Mouse (Mus musculus) retina, embryonic 14.5 days (tissue): ENCODE results near the gene Bbs9.
A peak's percentile ranks its signal among the peaks of the same experiment; 100 is the strongest.

Source experiments
- DNase-seq: peaks from one replicate; pipeline ENCODE4 v3.0.0-alpha.2; 2015; ENCODE audit warnings: low spot score

Gene Bbs9

DNA sequence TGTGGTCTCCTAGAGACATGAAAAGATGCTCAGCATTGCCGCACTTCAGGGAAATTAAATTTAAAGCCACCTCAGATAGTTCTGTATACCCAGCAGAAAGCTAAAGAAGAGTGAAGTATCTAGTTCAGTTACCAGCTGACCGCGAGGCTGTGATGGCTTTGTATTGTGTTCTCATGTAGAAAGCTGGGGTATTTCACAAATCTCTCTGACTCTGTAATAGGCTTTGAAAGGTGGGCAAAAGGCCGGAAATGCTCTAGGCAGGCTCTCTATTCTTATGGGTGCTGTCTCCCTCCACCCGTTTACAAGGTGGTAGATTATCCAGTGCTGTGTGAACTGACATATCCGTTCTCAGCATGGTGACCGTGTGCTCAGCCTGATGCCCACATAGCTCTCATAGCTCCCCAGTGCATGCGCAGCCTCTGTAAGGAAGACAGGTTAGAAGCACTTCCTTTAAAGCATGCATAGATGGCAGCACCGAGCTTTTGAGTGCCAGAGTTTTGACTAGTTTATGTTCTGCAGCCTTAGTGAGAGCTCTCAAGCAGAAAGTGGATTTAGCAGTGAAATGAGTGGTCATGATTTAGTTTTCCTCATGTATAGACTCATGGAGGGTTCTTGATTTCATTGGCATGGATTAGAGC is 57.4 kb downstream of the Bbs9 start:
- DNase-seq, result peak; percentile 74

GRCm38 (mm10) chr9:22537767-22538373 is 62.4 kb downstream of the Bbs9 start:
- no peak for DNase-seq

GRCm38 (mm10) chr9:22539546-22539945 is 64.0 kb downstream of the Bbs9 start:
- no peak for DNase-seq

DNA sequence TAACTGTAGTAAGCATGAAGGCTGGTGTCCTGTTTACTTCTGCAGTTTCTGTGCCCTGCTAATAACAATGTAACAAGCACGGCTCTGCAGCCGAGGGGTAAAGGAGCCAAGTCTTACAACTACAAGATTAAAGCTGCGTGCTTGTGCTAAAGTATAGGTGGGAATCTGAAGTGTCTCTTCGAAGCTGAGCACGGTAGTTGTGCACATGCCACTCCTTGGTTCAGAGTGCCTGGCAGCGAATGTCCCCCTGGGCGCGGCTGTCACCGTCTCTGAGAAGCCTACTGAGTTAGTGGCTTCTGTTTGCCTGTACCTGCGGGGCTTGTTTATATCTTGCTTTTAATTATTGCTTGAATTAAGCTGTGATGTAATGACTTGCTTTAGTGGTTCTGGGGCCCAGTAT is 65.6 kb downstream of the Bbs9 start:
- DNase-seq, result no peak

DNA sequence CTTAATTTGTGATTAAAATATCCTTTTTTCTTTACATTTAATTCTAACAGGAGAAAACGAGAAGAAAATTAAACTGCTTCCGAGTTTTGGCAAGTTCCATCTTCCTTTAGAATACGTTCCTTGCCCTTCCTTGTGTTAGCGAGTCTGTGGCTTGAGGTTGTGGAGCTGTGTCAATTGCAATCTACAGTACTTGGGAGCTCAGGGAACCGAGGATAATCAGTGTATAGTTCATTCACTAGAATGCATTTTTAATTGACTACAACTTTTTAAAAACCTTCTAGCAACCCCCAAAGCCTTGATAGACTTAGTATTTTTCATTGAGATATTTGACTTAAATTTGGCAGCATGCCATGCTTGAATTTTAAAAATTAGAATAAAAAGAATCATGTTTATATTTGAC is 68.0 kb downstream of the Bbs9 start:
- no peak for DNase-seq

DNA sequence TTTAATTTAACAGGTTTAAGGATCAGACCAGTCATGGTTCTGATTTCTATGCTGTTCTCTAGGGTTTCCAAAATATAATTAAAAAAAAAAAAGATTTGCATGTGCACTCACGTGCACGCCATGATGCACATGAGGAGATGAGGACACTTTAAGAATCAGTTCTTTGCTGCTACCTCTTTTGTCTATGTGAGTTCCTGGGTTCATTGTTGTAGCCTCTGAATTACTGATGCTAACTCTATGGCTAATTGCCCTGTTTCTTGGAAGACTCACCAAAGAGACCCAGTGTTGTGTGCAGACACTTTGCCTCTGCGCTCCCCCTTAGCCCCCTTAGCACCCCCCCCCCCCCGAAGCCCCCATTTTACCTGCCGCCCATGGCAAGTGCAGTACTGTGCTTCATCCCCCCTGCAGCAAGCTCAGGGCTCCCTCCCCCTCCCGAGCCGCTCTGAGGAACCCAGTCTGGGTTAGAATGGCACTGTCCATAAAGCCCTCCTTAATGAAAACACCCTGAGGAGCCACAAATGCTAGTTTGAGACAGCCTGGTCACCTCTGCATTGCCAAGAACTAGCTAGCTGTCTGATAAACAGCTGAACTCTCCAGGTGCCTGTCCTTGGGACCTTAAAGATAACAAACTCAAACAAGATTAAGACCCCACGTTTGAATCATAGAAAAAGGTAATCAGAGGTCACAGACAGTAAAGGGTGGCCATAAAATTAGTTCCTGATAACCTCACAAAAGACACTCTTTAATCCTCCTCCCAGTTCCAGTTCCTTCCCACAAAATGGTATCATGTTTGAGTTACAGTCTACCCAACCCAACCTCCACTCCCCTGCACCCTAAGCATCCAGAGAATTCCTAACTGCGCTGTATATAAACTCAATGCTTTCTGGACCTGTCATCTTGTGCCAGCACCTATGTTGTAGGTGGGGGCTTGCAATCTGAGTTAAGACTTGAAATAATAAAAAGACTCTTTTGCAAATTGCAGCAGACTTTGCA is 69.1 kb downstream of the Bbs9 start:
- no peak for DNase-seq

DNA sequence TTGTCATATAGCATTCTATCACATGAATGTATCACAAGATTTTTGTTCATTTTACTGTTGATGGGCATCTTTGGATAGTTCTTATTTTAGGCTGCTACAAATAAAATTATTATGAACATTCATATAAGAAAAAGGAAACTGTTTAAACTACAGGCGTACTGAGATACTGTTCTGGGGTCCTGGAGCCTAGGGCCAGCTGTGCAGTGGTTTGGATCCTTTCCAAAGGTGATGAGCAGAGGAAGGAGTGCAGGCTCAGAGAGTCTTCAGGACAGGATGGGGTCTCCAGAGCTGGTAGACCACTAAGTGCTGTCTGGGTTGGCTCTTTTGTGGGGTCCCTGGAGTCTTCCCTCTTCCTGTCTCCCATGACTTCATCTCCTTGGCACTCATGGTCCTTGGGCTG is 75.8 kb downstream of the Bbs9 start:
- DNase-seq, result no peak

DNA sequence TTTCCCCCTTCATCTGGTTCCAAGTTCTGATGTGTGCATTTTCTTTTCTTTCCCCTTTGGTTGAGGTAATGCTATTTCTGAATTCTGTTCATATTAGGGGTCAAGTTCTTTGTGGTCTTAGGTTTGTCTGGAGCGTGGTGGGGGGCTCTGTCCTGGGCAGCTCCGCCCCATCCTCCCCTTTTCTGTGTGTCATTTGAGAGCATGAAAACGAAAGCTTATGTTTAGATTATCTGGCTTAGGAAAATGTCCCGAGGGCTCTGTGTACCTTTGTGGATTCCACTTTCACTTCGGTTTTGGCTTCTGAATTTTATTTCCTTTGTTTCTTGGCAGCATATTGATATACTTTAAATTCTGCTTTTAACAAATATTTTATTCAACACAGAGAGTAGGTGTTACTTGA is 80.6 kb downstream of the Bbs9 start:
- no peak for DNase-seq

- peak; percentile 75 for DNase-seq
Measured at GRCm38 (mm10) chr9:22557467-22557866, 82.0 kb downstream of the Bbs9 start.

GRCm38 (mm10) chr9:22563612-22564347 is 88.3 kb downstream of the Bbs9 start:
- DNase-seq, result no peak

GRCm38 (mm10) chr9:22567726-22568125 is 92.2 kb downstream of the Bbs9 start:
- DNase-seq, result no peak

DNA sequence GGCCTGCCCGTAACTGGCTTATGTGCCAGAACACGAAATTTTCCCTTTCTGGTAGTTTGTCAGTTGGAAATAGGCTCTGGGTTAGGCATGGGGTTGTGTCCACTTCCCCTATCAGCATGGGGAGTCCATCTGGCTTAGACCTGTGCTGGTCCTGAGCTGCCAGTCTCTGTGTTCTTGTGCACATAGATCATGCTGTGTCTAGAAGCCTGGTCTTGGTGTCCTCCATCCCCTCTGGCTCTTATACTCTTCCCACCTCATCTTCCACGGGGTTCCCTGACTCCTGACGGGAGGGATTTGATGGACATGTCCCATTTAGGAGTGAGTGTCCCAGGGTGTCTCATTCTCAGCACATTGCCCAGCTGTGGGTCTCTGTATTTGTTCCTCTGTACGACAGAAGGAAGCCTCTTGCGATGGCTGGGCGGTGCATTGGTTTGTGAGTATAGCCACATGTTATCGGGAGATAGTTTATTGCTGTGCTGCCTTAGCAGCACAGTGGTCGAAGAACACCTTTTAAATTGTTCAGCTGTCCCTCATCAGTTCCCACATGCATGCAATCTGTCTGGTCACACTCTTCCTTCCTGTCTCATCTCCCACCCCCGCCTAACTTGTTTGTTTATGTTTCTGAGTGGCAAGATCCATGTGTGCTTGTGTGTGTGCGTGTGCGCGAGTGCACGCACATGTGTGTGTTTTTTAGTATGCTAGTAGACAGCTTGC is 101.1 kb downstream of the Bbs9 start:
- no peak for DNase-seq

DNA sequence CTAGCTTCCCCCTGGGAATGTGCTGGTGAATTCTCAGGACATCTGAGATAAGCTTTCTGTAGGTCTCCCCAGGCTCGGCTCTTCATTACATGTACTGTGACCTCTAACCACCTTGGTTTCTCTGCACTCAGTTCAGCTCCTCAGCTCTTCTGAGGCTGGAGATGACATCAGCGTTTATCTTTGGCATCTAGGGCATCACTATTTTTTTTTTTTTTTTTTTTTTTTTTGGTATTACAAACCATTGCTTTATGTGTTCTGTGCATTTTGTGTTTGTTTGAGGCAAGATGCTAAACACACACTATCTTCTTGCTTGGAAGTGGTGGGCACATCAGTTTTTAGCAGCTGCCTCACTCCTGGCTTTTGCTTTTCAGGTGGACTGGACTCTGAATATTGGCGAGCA is 102.8 kb downstream of the Bbs9 start:
- no peak for DNase-seq

GRCm38 (mm10) chr9:22584221-22584620 is 108.7 kb downstream of the Bbs9 start:
- no peak for DNase-seq

DNA sequence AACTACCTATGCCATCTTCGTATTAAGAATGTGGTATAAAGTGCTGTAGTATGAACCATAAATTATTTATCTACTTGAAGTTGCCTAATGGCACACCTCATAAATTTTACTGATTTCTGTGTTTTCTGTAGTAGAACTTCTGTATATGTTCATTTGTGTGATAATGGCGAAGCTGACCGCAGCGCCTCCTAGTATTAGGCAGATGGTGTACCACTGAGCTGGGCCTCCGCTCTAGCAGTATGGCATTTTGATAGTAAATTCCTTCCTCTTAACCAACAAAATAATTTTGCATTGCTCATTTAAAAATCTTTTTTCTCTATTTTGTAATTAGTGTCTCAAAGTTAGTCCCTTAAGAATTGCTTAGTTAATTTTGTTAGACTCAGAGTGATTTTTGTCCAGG is 117.5 kb downstream of the Bbs9 start:
- no peak for DNase-seq

DNA sequence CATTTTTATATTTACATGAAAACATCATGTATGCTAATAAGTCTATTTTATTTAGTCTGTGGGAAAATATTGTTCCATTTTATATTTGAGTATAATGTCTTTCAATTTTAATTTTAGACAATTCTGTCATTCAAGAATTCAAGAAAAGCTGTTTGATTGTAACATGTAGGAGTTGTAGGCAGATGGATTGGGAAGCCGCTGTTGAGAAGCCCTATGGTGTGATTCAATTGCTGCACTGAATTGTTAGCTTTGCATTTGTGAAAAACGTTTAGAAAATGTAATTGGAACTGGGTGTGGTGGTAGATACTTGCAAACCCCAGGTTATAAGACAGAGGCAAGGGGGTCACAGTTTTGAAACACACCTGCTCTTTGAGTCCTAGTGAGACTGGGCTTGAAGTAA is 121.1 kb downstream of the Bbs9 start:
- DNase-seq, result no peak

- no peak for DNase-seq
Measured at GRCm38 (mm10) chr9:22613271-22613824, 137.8 kb downstream of the Bbs9 start.

DNA sequence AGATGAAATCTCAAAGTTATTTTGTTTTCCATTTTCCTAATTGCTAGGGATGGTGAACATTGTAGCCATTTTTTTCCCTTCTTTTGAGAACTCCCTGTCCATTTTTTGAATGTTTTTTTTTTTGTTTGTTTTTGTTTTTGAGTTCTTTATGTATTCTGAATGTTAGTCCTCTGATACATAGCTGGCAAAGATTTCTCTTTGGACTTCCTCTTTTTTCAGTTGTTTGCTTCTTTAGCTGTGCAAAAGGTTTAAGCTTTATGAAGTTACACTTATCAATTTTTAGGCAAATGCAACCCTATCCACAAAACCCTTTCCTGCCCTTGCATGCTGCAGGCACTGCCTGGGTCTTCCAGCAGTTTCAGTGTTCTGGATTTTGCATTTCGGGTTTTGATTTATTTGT is 143.7 kb downstream of the Bbs9 start:
- no peak for DNase-seq

DNA sequence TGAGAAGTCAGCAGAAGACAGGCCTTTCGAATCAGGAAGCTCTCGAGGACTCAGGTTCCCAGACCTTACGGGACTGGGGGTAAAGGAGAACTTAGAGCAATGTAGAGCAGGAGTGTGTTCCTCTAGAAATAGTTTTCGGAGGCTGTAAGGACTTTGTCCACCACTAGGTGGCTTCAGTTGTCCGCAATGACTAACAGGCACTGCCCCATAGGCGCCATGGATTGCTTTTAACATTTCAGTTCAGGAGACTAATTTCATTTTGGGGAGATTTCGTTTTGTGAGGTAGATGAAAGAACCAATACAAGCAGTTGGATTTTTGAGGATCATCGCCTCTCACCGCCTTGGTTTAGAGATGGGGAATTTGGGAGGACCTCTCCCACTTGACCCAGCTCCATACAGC is 149.5 kb downstream of the Bbs9 start:
- peak; percentile 77 for DNase-seq

- DNase-seq, result no peak
Measured at GRCm38 (mm10) chr9:22626014-22626413, 150.5 kb downstream of the Bbs9 start.

GRCm38 (mm10) chr9:22627912-22628311 is 152.4 kb downstream of the Bbs9 start:
- DNase-seq, result no peak
